Mouse (Mus musculus): Measurements from ENCODE around the gene Kcnq2. TPM values are rescaled to one million over a fixed set of nuclear protein-coding genes. Genes with fewer than 3 reads are reported as not detected.

Kcnq2 gene
- polyA plus RNA-seq, 1 experiment from 2014 or later, result 0.75 TPM

DNA sequence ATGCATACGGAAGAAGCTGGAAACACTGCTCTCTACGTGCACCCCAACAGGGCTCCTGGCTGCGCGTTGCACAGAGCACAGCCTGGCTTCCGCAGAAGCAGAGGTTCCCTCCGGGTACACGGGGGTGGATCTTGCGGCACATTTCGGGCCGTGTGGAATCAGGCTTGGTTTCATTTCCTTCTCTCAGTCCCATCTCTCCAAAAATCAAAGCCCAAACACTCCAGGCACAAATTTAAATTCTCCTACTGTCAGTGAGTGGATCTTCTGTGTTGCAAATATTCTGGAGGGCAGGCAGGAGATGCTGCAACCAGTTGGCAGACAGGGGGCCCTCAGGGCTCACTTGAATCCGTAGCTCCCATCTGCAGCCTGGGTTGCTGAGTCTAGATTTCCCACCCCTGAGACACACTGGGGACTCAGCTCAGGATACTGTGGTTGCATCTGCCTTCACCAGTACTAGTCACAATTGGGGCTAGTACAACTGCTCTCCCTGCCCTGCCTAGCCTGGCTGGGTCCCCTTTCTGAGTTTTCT, 103.6 kb downstream of the Kcnq2 start:
- no peak overlapping the region for H3K4me2 ChIP-seq (ENCODE audit: low read depth, low read length)
- WGBS, result 78% methylated on average over 11 of the region's 11 CpGs
- H3K4me1 ChIP-seq (ENCODE audit: control insufficient read depth, insufficient read depth, low read length), result no peaks in the 10 kb centered on the region; the same call in 1 of the 2 replicates
- no peak for ATAC-seq
- H3K4me3 ChIP-seq (ENCODE audit: low read length), result no peak overlapping the region
- no peaks in the 10 kb centered on the region for H3K9me3 ChIP-seq (ENCODE audit: control insufficient read depth, low read length)
- H3K27me3 ChIP-seq (replicated peaks; ENCODE audit: control insufficient read depth, insufficient read depth, low read length), result 0 out of 2 replicates have a peak, but pooled peaks cover 6% of the 10 kb centered on the region
- H3K36me3 ChIP-seq (ENCODE audit: control insufficient read depth, insufficient read depth, low read length), result no peaks in the 10 kb centered on the region
- no peak overlapping the region for H3K27ac ChIP-seq (ENCODE audit: low read length)
- H3K9ac ChIP-seq (ENCODE audit: low read depth, low read length), result no peak overlapping the region

Other genes starting within 250 kb of the Kcnq2 start
- 9.2 and 9.8 TPM in 2 replicates for gene Ythdf1, start 214.4 kb downstream of the Kcnq2 start, polyA plus RNA-seq (2015; fragmentation: Nextera tagmentation; extraction: Ambion mirVana)
- gene Birc7, start 206.3 kb downstream of the Kcnq2 start, polyA plus RNA-seq (2015; fragmentation: Nextera tagmentation; extraction: Ambion mirVana), result 0.09 TPM in 1 of 2 replicates, not detected in the other
- 29.9 and 32.5 TPM in 2 replicates for gene Nkain4, start 180.6 kb downstream of the Kcnq2 start, polyA plus RNA-seq (2015; fragmentation: Nextera tagmentation; extraction: Ambion mirVana)
- gene Arfgap1, start 168.1 kb downstream of the Kcnq2 start, polyA plus RNA-seq (2015; fragmentation: Nextera tagmentation; extraction: Ambion mirVana), result 74.2 and 82.4 TPM in 2 replicates
- gene Col20a1, start 148.8 kb downstream of the Kcnq2 start, polyA plus RNA-seq (2015; fragmentation: Nextera tagmentation; extraction: Ambion mirVana), result 0.27 and 0.61 TPM in 2 replicates
- 0.51 and 0.70 TPM in 2 replicates for gene Chrna4, start 91.8 kb downstream of the Kcnq2 start, polyA plus RNA-seq (2015; fragmentation: Nextera tagmentation; extraction: Ambion mirVana)
- 0.06 TPM in 2 replicates for gene Eef1a2, start 21.7 kb upstream of the Kcnq2 start, polyA plus RNA-seq (2015; fragmentation: Nextera tagmentation; extraction: Ambion mirVana)
- 275 and 287 TPM in 2 replicates for gene Ppdpf, start 51.9 kb upstream of the Kcnq2 start, polyA plus RNA-seq (2015; fragmentation: Nextera tagmentation; extraction: Ambion mirVana)
- 0.45 and 0.70 TPM in 2 replicates for gene Ptk6, start 67.5 kb upstream of the Kcnq2 start, polyA plus RNA-seq (2015; fragmentation: Nextera tagmentation; extraction: Ambion mirVana)
- gene Srms, start 77.9 kb upstream of the Kcnq2 start, polyA plus RNA-seq (2015; fragmentation: Nextera tagmentation; extraction: Ambion mirVana), result 0.10 and 0.20 TPM in 2 replicates
- 0.18 TPM in 1 of 2 replicates, not detected in the other for gene Fndc11, start 84.7 kb upstream of the Kcnq2 start, polyA plus RNA-seq (2015; fragmentation: Nextera tagmentation; extraction: Ambion mirVana)
- 2.2 and 3.7 TPM in 2 replicates for gene Helz2, start 106.7 kb upstream of the Kcnq2 start, polyA plus RNA-seq (2015; fragmentation: Nextera tagmentation; extraction: Ambion mirVana)
- gene Gmeb2, start 152.7 kb upstream of the Kcnq2 start, polyA plus RNA-seq (2015; fragmentation: Nextera tagmentation; extraction: Ambion mirVana), result 11.7 and 12.9 TPM in 2 replicates
- 36.3 and 40.2 TPM in 2 replicates for gene Stmn3, start 179.2 kb upstream of the Kcnq2 start, polyA plus RNA-seq (2015; fragmentation: Nextera tagmentation; extraction: Ambion mirVana)
- gene Rtel1, start 184.4 kb upstream of the Kcnq2 start, polyA plus RNA-seq (2015; fragmentation: Nextera tagmentation; extraction: Ambion mirVana), result 31.0 and 32.0 TPM in 2 replicates
- gene Zgpat, start 229.6 kb upstream of the Kcnq2 start, polyA plus RNA-seq (2015; fragmentation: Nextera tagmentation; extraction: Ambion mirVana), result 36.9 and 38.5 TPM in 2 replicates
- 52.5 and 54.0 TPM in 2 replicates for gene Arfrp1, start 230.1 kb upstream of the Kcnq2 start, polyA plus RNA-seq (2015; fragmentation: Nextera tagmentation; extraction: Ambion mirVana)
- 16.3 and 16.8 TPM in 2 replicates for gene Lime1, start 244.8 kb upstream of the Kcnq2 start, polyA plus RNA-seq (2015; fragmentation: Nextera tagmentation; extraction: Ambion mirVana)